8 mouse cellular contexts compared by ENCODE assay signal in the genomic region with DNA sequence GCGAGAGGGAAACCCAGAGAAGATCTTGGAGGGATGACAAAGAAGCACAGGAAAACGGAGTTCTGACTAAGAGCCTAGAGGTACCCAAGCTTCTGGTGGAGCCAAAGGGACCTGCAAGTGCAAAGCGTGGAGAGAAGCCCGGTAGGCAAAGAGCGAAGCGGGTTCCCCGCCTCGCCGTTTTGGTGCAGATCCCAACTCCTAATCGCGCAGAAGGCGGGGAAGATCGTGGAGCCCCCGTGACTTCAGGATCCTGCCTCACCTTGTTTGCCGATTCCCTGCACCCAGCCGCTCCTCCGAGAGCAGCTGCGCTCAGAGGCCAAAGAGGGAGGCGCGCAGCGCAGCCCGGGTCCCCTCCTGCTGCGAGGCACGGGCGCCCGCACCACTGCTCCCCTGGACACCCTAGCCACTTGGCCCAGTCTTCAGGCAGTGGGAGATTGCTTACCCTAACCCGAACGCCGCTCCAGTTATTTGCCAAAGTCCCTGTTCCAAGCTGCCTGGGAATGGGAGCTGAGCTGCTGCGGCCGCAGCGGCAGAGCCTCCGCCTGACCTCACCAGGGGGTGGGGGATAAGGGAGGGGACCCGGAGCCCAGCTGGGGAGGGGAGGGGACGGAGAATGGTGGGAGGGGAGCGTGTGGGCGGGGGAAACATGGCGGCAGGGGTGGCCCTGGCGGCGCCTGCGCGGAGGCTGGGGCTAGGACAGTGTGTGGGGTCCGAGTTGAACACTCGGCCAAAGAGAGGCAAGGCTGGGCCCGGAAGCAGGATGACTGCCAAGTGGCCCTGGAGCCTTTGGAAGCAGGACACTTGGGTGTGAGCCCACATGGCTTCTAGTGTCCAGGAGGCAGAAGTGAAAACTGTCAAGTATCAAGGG. TPM values are rescaled to one million over a fixed set of nuclear protein-coding genes. Genes with fewer than 3 reads are reported as not detected.
A peak's percentile ranks its signal among the peaks of the same experiment; 100 is the strongest.
DNase-seq lines count a peak whose midpoint lies in the region; ATAC-seq and TF ChIP-seq lines count a peak whose summit lies in the region.

A gene (minus strand): TSS at position 569 of the 868 bp plus-strand sequence.

- peak within 1 kb of the TSS; percentile 57 for H3K4me3 ChIP-seq in hindbrain, embryonic 13.5 days
- H3K4me3 ChIP-seq in lung, postnatal 0 days (ENCODE audit: low read depth, low read length): peak within 1 kb of the TSS; percentile 51

- ATAC-seq in hindbrain, embryonic 13.5 days (ENCODE audit: low FRiP score): peak; percentile 90
- ATAC-seq in lung, postnatal 0 days: peak; percentile 93

- 0 out of 2 replicates have a peak, but pooled peaks cover 4% of the 10 kb centered on the region for H3K4me1 ChIP-seq in hindbrain, embryonic 13.5 days (replicated peaks)
- no peaks in the 10 kb centered on the region for H3K4me1 ChIP-seq in lung, postnatal 0 days (ENCODE audit: insufficient read depth, low read depth, low read length)

- TF ChIP-seq EP300 in lung, postnatal 0 days (IDR thresholded peaks at IDR 0.05): no peak

- H3K27me3 ChIP-seq in hindbrain, embryonic 13.5 days: no peaks in the 10 kb centered on the region
- no peaks in the 10 kb centered on the region for H3K27me3 ChIP-seq in lung, postnatal 0 days (replicated peaks; ENCODE audit: insufficient read depth, low read length)

- DNase-seq in adrenal gland, adult 18-20 months (ENCODE audit: low spot score in 2 of 2): peak; percentile 30 to 33
- DNase-seq in cerebellum, postnatal 4 days (ENCODE audit: low spot score in 2 of 2): peak; percentile 20 to 35
- peak; percentile 55 for DNase-seq in gastrocnemius, adult 18-20 months (ENCODE audit: low spot score)
- peak; percentile 12 to 28 for DNase-seq in layer of hippocampus, postnatal 36 days
- peak; percentile 44 for DNase-seq in lung, postnatal 0 days (ENCODE audit: low spot score)
- peak; percentile 15 for DNase-seq in right cerebral cortex, adult 18-20 months
- DNase-seq in B cell, adult 2 months: no peak

- peak within 1 kb of the TSS; percentile 74 for H3K9ac ChIP-seq in hindbrain, embryonic 13.5 days
- H3K9ac ChIP-seq in lung, postnatal 0 days (replicated peaks; ENCODE audit: low read depth): 0 out of 2 replicates have a peak within 1 kb of the TSS, but pooled peaks have one; percentile 32

- H3K4me2 ChIP-seq in hindbrain, embryonic 13.5 days: peak within 1 kb of the TSS; percentile 57
- H3K4me2 ChIP-seq in lung, postnatal 0 days (replicated peaks; ENCODE audit: low read depth, low read length): peak within 1 kb of the TSS; percentile 54

- H3K27ac ChIP-seq in hindbrain, embryonic 13.5 days: peak within 1 kb of the TSS; percentile 66
- H3K27ac ChIP-seq in lung, postnatal 0 days (ENCODE audit: low read length): peak within 1 kb of the TSS; percentile 66

- no peaks in the 10 kb centered on the region for H3K9me3 ChIP-seq in hindbrain, embryonic 13.5 days
- no peaks in the 10 kb centered on the region for H3K9me3 ChIP-seq in lung, postnatal 0 days (ENCODE audit: low read length)

- WGBS in hindbrain, embryonic 13.5 days: 10% methylated on average over 43 of the region's 45 CpGs
- WGBS in lung, postnatal 0 days: 6% methylated on average over 27 of the region's 45 CpGs

- no peak for TF ChIP-seq CTCF in lung, postnatal 0 days (IDR thresholded peaks at IDR 0.05)

- H3K36me3 ChIP-seq in hindbrain, embryonic 13.5 days: no peaks in the 10 kb centered on the region
- no peaks in the 10 kb centered on the region for H3K36me3 ChIP-seq in lung, postnatal 0 days (ENCODE audit: insufficient read depth, low read length)

RNA-seq across cellular contexts. Expression of the gene that starts here (rescaled TPM):
- total RNA-seq in adrenal gland, adult 18-20 months (2021): 10 to 100 TPM; 22.7 to 23.0 TPM
- total RNA-seq in gastrocnemius, adult 18-20 months (2021): 1 to 10 TPM; 4.6 to 6.0 TPM
- polyA plus RNA-seq in hindbrain, embryonic 13.5 days (2015; fragmentation: Nextera tagmentation; extraction: Ambion mirVana): 91.8 and 104 TPM in 2 replicates
- 10 to 100 TPM; 31.3 to 39.3 TPM for total RNA-seq in layer of hippocampus, postnatal 36 days (2021)
- polyA plus RNA-seq in lung, postnatal 0 days (2015; fragmentation: Nextera tagmentation; extraction: Ambion mirVana): 18.2 and 21.6 TPM in 2 replicates

Comparison
In these comparisons a context has a peak if more than half of its experiments do, and no peak if none do; other contexts are left out.
1. DNase-seq: peak in adrenal gland, adult 18-20 months (2 of 2), cerebellum, postnatal 4 days (2 of 2), gastrocnemius, adult 18-20 months (single experiment), layer of hippocampus, postnatal 36 days (2 of 2), lung, postnatal 0 days (single experiment) and right cerebral cortex, adult 18-20 months (single experiment); none in B cell, adult 2 months (0 of 2).